Mouse (Mus musculus): ENCODE data around the gene Map4k1.

The Map4k1 gene

DNA sequence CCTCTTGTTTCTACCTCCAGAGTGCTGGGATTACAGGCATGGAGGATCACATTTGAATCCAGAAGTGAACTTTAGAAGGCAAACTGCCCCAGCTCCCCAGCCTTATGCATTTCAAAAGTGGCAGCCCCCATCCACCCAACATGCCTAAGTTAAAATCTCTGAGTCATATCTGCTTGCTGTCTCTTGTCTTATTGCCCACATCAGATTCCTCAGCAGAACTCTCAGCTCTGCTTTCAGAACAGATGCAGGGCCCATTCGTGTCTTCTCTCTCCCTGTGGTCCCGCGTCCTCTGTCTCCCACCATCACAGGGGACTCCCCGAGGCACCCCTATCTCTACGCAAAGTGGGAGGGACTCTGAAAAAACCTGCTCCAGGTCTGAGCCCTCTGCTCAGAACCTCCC is 44.3 kb downstream of the Map4k1 start:
- DNase-seq (ENCODE audit: low read depth, low spot score), result no peak

DNA sequence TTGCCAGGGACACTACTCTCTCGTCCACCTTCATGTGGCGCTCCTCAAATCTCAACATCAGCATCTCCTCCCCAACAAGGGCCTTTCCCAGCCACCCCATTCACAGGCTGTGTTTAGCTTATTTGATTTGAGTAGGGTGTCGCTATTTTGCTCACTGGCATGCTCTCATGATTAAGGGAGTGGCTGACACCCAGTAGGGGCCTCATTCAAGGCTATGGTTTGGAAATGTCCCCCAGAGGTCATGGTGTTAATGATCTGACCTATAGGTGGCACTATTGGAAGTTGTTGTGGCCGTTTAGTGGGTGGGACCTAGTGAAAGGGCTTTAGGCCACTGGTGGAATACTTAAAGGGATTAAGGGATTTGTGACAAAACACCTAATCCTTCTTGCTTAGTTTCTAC is 45.0 kb downstream of the Map4k1 start:
- peak; percentile 53 for DNase-seq (ENCODE audit: low read depth, low spot score)

DNA sequence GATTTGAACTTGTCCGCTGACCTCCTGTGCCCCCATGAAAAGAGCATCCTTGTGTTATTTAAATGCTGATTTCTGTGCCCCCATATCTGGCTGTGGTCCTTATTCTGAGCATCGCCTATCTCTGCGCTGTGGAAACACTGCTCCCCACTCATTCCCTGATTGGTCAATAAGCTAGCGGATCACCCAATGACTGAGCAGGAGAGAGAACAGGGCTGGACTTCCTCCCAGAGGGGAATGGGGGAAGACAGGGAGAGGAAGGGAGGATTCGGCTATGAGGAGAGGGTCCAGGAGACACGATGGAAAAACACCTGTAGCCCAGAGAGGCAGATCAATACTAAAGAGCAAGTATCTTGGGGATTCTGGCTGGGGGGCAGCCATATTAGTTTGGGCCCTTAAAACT is 46.9 kb downstream of the Map4k1 start:
- peak; percentile 46 for DNase-seq (ENCODE audit: low read depth, low spot score)

DNA sequence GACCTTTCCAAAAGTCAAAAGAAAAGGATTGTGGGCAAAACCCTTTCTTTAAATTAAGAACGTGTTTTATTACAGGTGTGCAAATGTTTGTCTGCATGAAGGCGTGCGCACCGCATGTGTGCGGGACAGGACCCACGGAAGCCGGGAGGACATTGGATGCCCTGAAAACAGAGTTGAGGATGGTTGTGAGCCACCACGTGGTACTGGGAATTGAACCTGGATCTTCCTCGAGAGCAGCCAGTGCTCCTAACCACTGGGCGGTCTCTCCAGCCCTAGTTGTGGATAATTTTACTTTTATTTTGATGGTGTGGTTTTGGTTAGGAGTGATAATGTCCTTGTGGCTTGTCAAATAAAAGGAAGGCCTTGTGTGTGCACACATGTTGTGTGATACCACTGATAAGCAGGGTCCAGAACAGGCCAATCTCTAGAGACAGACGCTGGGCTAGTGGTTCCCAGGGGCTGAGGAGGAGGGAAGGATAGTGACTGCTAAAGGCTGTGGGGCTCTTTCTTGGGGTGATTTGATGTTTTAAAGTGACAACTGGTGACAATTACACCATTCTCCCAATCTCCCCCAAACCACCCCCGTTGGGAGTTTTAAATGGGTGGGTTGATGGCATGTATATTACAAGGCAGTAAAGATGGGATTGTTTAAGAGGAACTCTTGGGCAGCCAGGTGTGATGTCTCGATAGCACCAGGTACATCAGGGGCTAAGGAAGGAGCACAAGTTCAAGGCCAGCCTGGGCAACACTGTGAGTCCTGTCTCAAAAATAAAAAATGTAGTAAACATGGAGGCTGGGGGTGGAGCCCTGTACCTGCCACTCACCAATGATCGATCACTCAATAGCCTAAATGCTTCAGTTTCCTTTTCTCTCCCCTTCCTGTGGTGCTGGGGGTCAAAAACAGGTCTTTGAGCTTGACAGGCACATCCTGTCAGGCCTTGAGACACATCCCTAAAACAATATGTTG is 48.1 kb downstream of the Map4k1 start:
- no peak for DNase-seq (ENCODE audit: low read depth, low spot score)

DNA sequence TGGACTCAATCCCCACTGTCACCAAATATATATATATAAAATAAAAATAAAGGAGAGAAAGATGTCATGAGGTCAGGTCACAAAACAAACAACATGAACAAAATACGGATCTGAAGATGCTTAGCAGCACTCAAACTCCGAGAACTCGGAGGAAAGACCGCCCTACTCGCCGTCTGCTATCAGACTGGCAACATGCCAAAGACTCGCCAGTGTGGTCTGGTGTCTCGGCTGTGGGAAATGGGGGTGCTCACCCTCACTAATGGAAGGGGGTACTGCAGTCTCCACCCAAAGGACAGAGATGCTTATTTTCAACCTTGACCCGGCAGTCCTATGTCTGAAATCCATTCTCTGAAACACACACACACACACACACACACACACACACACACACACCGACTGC is 49.8 kb downstream of the Map4k1 start:
- no peak for DNase-seq (ENCODE audit: low read depth, low spot score)

DNA sequence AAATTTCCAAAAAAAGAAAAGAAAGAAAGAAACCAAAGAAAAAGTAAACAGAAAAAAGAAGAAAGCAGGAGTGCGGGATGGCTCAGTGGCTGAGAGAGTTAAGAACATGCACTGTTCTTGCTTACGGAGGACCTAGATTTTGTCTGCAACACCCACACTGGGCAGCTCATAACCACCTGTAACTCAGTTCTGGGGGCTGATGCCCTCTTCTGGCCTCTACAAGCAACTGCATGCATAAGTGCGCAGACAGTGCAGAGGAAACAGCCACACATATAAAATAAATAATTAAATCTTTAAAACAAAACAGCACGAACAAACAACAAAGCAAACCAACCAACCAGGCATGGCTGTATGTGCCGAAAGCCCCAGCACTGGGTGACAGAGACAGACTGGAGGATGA is 50.8 kb downstream of the Map4k1 start:
- DNase-seq (ENCODE audit: low read depth, low spot score), result no peak

DNA sequence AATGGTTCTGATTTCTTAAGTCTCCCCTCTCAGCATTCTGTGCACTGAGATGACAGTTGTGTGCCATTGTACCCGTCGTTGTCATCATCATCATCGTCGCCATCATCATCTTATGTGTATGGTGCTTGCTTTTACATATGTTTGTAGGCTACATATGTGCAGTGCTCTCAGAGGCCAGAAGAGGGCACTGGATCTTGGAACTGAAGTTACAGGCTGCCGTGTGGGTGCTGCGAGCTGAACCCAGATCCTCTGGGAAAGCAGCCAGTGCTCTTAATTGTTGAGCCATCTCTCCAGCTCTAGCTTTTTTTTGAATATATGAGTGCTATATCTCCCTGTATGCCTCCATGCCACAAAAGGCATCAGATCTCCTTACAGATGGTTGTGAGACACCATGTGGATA is 55.4 kb downstream of the Map4k1 start:
- DNase-seq (ENCODE audit: low read depth, low spot score), result no peak

DNA sequence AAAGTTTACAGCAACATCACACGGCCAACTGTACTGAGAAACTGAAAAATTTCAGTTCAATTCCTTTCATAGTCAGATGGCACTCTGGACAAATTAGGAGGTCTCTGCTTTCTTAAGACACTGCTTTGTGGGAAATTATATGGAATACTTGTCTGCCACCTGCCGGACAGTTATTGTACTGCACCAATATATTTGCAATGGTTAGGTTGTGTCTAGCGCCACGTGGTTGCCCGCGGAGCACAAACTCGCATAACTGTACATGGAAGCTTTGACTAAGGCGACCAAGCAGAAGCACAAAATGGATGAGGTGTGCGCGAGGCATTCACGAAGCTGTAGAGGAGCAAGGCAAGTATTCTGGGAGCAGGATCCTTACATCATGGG is 57.7 kb downstream of the Map4k1 start:
- DNase-seq (ENCODE audit: low read depth, low spot score), result peak; percentile 72

DNA sequence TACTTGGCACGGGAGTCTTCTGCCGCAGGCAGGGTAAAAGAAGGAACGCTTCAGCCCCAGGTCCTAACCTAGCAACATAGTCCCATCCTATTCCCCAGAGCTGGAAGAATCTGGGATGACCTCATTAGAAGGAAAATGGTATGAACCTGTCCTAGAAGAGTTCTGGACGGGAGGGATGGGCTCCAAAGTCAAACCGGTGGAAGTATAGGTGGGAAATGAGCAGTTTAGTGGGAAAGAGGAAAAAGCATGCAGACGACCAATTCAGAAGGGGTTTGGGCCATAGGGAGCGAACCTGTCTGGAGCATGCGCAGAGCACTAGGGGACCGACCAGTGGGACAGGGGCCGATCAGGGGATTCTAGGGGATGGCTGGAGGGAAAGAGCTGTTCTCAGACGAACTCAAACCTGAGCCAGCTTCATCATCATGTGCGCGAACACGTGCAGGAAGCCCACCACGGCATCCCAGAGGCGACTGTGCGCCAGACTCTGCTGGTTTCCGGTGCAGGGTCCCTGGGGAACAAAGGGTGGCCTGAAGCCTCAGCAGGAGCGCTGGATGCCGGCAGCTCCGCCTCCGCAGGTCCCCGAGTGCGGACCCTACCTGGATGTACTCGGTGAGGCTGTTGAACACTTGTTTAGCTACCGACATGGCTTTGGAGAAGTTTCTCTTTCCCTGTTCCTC is 58.3 kb downstream of the Map4k1 start:
- DNase-seq (ENCODE audit: low read depth, low spot score), result peak; percentile 65

DNA sequence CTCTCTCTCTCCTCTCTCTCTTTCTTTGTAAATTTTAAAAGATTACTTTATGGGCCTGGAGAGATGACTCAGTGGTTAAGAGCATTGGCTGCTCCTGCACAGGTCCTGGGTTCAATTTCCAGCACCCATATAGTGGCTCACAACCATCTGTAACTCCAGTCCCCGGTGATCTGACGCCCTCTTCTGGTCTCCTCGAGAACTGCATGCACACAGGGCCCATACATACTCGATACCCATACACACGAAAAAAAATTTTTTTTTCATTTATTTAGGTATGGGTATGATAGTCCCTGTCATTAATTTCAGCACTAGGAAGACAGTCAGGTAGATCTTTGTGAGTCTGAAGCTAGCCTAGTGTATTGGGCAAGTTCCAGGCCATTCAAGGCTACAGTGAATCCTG is 59.3 kb downstream of the Map4k1 start:
- DNase-seq (ENCODE audit: low read depth, low spot score), result no peak

DNA sequence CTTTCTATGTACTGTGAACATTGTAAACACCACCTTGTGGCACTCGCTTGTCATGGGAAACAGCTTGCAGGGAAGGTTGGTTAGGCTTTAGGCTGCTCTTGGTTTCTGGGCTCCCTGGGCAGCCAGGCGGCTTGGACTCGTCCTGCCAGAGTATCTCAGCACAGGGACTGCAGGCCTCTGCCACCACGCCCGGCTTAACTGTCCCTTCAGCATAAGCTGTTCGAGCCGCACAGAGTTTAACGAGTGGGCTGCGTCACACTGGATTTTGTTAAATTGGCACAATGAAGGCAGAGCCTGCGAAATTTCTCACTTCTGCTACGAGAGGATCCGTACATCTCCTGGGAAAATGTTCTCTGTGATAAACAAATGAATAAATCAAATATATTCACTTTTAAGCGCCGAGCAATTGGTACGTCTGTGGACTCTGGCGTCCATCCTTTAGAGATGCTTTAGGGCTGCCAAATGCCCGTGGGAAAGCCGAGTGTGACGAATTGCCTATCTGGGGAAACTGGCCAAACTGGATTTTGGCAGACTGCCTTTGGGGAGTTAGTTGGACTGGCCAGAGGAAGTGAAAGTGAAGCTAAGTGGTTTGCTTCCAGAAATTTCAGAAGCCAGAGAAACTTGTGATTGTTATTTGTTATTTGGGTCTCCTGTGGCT is 61.3 kb downstream of the Map4k1 start:
- no peak for DNase-seq (ENCODE audit: low read depth, low spot score)

DNA sequence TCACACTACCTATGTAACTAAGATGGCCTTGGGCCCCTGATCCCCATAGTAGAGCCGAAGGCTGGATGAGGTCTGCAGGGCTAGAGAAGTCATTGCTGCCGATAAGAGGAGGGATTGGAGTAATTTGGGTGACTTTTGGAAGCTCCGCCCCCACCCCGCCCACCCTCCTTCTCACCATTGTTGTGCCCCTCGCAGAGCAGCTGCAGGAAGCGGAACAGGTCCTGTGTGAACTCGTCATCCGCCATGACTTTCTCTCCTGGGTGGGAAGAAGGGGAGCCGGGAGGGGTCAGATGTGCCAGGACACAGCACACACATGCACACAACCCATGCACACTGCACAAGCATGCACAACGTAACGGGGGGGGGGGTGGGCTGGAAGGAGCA is 61.8 kb downstream of the Map4k1 start:
- DNase-seq (ENCODE audit: low read depth, low spot score), result no peak

DNA sequence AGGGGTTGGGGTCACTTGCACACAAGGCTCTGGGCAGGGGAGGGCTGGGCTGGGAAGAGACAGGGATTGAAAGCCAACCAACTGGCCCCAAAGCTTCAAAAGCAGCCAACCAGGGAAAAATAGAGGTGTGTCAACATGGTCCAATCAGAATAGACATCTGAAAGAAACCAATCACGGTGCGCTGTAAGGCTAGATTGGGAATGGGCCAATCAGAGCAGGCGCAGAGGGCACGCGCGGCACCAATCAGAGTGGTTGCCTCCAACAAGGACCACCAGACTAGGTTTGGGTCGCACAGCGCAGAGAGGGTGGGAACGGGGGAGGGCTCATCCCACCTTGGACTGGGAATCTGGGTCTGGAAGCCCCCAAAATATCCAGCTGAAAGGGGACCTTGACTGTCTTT is 62.5 kb downstream of the Map4k1 start:
- DNase-seq (ENCODE audit: low read depth, low spot score), result peak; percentile 52

DNA sequence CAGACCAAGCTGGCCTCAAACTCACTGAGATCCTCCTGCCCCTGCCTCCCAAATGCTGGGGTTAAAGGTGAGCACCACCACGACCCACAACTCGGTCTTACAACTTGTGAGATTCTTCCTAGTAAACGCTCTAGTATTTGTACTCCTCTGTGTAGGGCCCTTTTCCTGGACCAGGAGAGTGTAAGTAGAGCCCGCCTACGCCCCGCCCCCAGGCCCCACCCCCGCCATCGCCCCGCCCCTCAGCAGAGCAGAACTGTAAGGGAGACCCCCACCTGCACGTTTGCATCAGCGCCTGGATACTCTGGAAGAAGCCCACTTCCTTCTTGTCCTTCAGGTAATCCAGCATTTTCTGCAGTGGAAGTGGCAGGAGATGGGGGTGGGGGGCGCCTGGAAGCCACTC is 64.7 kb downstream of the Map4k1 start:
- no peak for DNase-seq (ENCODE audit: low read depth, low spot score)

DNA sequence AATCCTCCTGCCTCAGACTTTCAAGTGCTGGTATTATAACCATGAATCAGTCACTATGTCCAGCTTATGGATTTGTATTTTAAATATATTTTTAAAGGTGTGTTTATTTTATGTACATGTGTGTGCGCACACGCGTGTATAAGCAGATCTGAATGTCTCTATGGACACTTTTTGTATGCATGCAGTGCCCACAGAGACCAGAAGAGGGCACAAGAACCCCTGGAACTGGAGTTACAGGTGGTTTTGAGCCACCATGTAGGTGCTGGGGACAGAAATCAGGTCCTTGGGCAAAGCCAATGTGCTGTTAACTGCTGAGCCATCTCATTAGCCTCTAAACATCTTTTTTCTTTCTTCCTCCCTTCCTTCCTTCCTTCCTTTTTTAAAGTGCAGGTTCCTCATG is 66.2 kb downstream of the Map4k1 start:
- DNase-seq (ENCODE audit: low read depth, low spot score), result no peak

DNA sequence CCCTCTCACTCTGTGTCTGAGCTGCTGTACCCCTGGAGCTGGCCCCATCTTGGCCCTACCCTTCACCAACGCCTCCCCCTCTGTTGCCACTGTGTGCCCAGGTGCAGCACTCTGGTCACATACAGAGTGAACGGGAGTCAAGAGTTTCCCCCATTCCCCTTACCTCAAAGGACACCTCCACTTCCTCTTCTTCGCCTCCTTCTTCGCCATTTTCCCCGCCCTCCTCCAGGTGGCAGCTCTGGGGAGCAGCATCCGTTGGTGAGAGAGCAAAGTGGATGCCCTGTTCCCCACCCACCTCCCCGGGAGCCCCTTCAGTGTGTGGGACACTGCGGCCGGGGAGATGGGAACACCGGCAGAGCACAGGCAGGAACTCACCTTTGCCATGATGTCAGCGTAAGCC is 66.8 kb downstream of the Map4k1 start:
- DNase-seq (ENCODE audit: low read depth, low spot score), result no peak

DNA sequence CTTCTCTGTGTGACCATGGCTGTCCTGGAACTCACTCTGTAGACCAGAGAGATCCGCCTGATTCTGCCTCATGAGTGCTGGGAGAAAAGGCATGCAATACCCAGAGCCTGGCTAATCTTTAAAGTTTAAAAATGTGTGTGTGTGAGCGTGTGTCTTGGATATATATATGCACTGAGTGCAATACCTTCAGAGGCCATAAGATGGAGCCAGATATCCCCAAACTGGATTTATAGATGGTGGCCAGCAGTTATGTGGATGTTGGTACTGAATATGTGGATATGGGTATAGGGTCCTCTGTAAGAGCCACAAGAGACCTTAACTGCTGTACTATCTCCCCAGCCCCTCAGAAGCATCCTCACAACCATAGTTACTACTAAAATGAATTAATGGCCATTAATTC is 68.9 kb downstream of the Map4k1 start:
- no peak for DNase-seq (ENCODE audit: low read depth, low spot score)

DNA sequence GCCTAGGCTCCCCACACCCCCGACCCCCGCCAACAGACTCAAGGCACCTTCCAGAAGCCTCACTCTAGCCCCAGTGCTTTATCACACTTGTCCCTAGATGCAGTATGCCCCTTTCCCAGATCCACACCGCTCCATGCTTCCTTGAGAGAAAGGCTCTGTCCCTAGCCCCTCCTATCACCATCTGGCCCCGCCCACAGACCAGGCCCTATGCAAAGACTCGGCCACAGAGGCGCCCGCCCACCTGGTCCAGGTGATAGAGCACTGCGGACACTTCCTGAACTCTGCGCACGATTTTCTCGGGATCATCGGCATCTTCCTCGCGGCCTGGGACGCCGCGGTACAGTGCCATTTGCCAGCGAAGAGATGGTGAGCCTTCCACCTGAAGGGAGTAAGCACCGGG is 71.0 kb downstream of the Map4k1 start:
- no peak for DNase-seq (ENCODE audit: low read depth, low spot score)

Measured in WW6 (cell line).